Mouse (Mus musculus) liver, embryonic 14.5 days (tissue): Measurements from ENCODE around the gene Acss2. TPM values are rescaled to one million over a fixed set of nuclear protein-coding genes. Genes with fewer than 3 reads are reported as not detected.

ENCODE experiments used
- ATAC-seq: fragments of 200-750 bp; cut with Nextera tagmentation; 2 replicates; pipeline ENCODE4 v1.8.0; 2017; ENCODE audit warnings: moderate number of reproducible peaks, mild to moderate bottlenecking, moderate library complexity; ENCODE audit not compliant: insufficient read depth
- DNase-seq, 3 experiments: peaks; one replicate each; pipeline ENCODE4 v3.0.0-alpha.2; 2012 to 2013; ENCODE audit warnings: low read depth in 3 of 3, low spot score in 3 of 3
- H3K27ac ChIP-seq: fragments of 300-500 bp; sonication (generic); 2 replicates; pipeline ENCODE4 v1.5.1; 2014; ENCODE audit warnings: moderate library complexity, mild to moderate bottlenecking, control low read depth, inconsistent platforms
- H3K27me3 ChIP-seq: fragments of 300-500 bp; sonication (generic); 2 replicates; pipeline ENCODE4 v1.6.1; 2014; ENCODE audit warnings: mild to moderate bottlenecking, low read length, moderate library complexity; ENCODE audit not compliant: control insufficient read depth, insufficient read depth
- H3K36me3 ChIP-seq: fragments of 300-500 bp; sonication (generic); replicated peaks from 2 replicates; pipeline ENCODE4 v1.6.1; 2014; ENCODE audit warnings: low read depth; ENCODE audit not compliant: control insufficient read depth, insufficient read depth
- H3K4me1 ChIP-seq, 2 experiments: fragments of 200-500 bp in 1 of 2; fragments of 300-500 bp in 1 of 2; sonication (generic) in 1 of 2; replicated peaks; 2 replicates each; pipeline ENCODE4 v1.6.1; 2012 to 2014; ENCODE audit warnings: antibody characterized with exemption in 1 of 2, inconsistent platforms in 1 of 2, low read length in 1 of 2; ENCODE audit not compliant: control insufficient read depth in 2 of 2, insufficient read depth in 2 of 2
- H3K4me2 ChIP-seq: fragments of 300-500 bp; sonication (generic); 2 replicates; pipeline ENCODE4 v1.6.1; 2014; ENCODE audit warnings: low read depth, mild to moderate bottlenecking, control low read depth, moderate library complexity
- H3K4me3 ChIP-seq, 2 experiments: fragments of 200-500 bp in 1 of 2; fragments of 300-500 bp in 1 of 2; sonication (generic) in 1 of 2; 2 replicates each; pipeline ENCODE4 v1.5.1; 2012 to 2014; ENCODE audit warnings: low read depth in 2 of 2, low read length in 2 of 2, mild to moderate bottlenecking in 2 of 2, control low read depth in 1 of 2, inconsistent platforms in 1 of 2, moderate library complexity in 1 of 2; ENCODE audit not compliant: insufficient read depth in 1 of 2
- H3K9ac ChIP-seq: fragments of 300-500 bp; sonication (generic); replicated peaks from 2 replicates; pipeline ENCODE4 v1.6.1; 2014; ENCODE audit warnings: mild to moderate bottlenecking, control low read depth, moderate library complexity
- H3K9me3 ChIP-seq: fragments of 300-500 bp; sonication (generic); 2 replicates; pipeline ENCODE4 v1.6.1; 2016; ENCODE audit warnings: low read length, mixed read lengths; ENCODE audit not compliant: control insufficient read depth
- CTCF ChIP-seq: IDR thresholded peaks from 2 replicates; pipeline ENCODE4 v1.5.1; 2016; ENCODE audit warnings: antibody characterized with exemption, low read depth, control low read depth
- EP300 ChIP-seq: IDR thresholded peaks from 2 replicates; pipeline ENCODE4 v1.6.1; 2016; ENCODE audit warnings: antibody characterized with exemption, low read depth
- WGBS: fragments of 180-500 bp; shearing (Covaris S2); extraction: QIAGEN DNeasy Blood & Tissue Kit; methylation state at CpG from one replicate; pipeline ENCODE4 v1.1.7; 2014; ENCODE audit not compliant: insufficient replicate concordance; 5-methylcytosine and 5-hydroxymethylcytosine counted together
- polyA plus RNA-seq, 2 experiments: library from polyadenylated mRNA; depleted of rRNA in 1 of 2; stranded (reverse) in 1 of 2; unstranded in 1 of 2; fragments of >200 nt; fragmentation: Nextera tagmentation in 1 of 2; extraction: Ambion mirVana in 1 of 2; gene quantifications; 2 replicates each; pipeline versions ENCODE4 v1.2.1 to v1.2.3; 2012 to 2014

Gene Acss2
- polyA plus RNA-seq (2012; rRNA removed), result 13.8 and 14.3 TPM in 2 replicates
- polyA plus RNA-seq (2014; fragmentation: Nextera tagmentation; extraction: Ambion mirVana), result 18.3 and 21.4 TPM in 2 replicates

DNA sequence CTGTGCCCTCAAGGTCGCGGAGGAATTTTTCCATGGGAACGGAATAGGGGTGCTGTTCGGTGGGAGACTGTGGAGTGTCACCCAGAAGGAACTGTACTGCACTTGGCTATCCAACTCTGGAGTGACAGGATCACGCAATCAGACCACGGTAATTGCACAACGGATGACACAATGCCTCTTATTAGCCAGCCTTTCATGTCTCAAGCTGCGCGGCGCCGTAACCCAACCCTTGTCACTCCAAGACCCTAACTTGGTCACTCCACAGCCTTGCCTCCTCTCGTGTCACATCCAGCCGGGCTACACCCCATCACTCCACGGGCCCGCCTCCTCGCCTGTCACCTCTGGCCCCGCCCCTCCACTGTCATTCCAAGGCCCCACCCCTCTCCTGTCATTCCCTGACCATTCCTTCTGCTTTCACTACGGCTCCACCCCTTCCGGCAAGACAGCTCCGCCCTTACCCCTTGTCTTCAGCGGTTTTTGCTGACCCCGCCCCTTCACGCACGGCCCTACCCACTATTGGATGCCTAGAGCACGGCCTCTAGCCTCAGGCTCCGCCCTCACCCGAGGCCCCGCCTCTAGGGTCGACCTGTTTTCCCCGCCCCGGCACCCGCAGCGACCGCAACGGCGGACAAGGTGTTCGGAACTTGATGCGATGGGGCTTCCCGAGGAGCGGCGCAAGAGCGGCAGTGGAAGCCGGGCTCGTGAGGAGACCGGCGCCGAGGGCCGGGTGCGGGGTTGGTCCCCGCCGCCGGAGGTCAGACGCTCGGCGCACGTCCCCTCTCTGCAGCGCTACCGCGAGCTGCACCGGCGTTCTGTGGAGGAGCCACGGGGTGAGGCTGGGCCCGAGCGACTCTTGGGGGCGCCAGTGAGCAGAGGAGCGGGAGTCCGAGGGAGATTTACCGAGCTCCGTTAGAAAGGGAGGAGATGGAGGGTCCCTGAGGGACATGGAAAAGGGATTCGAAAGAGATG is at the start of gene Acss2, which contains the start of gene Ggt7:
TSS of gene Acss2 (plus strand) at position 494 of the 969 bp plus-strand sequence.
TSS of gene Ggt7 (minus strand) at position 783 of the 969 bp plus-strand sequence.
- peak within 1 kb of the TSS; percentile 92 for H3K4me2 ChIP-seq
- H3K36me3 ChIP-seq, result no peaks in the 10 kb centered on the region
- peaks cover 12% of the 10 kb centered on the region for H3K27me3 ChIP-seq
- peak; percentile 98 for DNase-seq
- 3% methylated on average over 70 of the region's 70 CpGs for WGBS
- peak; percentile 98 for ATAC-seq
- H3K9me3 ChIP-seq, result no peaks in the 10 kb centered on the region
- H3K4me3 ChIP-seq, result peak within 1 kb of the TSS; percentile 77 to 92
- H3K27ac ChIP-seq, result peak within 1 kb of the TSS; percentile 75
- H3K9ac ChIP-seq, result peak within 1 kb of the TSS; percentile 91
- TF ChIP-seq EP300 (no peak), CTCF (peak; percentile 92)
- peaks cover 12% of the 10 kb centered on the region in 2 experiments for H3K4me1 ChIP-seq

DNA sequence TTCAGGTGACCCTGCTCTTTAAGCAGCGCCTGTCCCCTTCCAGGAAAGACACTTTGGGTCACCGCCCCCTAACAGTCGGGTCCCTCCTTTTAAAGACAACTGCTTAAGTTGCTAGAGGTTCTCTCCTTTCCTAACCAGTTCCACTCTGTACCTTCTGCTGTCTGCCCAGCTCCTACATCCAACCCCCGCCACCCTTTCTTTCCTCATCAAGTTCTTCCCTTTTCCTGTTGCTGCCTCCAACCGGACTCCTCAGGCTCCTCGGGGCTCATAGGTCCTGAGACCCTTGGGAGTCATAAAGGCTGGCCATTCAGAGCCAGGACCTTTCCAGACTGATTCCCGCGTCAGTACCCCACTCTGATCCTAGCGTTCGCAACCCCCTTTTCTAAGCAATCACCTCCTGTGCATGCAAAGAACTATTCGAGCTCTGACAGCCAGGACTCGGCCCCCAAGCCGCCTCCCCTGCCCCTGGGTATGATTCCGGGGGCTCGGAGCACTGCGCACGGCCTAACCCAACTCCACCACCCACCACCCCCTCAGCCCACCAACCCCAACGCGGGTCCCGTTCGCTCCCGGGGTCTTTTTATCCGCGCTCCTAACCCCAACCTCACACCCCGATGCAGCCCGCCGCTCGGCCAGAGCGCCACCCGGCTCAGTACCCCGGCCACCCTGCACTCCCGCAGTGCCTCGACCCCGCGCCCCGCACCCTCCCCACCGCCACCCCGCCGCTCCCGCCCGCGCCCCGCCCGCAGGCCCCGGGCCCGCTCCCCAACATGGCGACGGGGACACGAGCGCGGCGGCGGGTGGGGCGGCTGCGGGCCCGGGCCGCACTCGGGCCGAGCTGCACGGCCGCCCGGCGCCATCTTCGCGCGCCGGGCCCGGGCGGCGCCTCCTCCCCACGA is 44.8 kb upstream of the Acss2 start:
- Histone ChIP-seq H3K9me3 (no peaks in the 10 kb centered on the region), H3K4me2 (peak overlapping the region; percentile 95), H3K36me3 (no peaks in the 10 kb centered on the region), H3K4me3 (peak overlapping the region; percentile 67 to 96), H3K4me1 (peaks cover 9 to 16% of the 10 kb centered on the region in 2 experiments), H3K27ac (peak overlapping the region; percentile 42), H3K9ac (peak overlapping the region; percentile 92), H3K27me3 (no peaks in the 10 kb centered on the region)
- 1% methylated on average over 68 of the region's 71 CpGs for WGBS
- DNase-seq (peak; percentile 7 to 38 (median 13)), ATAC-seq (peak; percentile 79)
- no peak for TF ChIP-seq EP300
- TF ChIP-seq CTCF, result no peak

DNA sequence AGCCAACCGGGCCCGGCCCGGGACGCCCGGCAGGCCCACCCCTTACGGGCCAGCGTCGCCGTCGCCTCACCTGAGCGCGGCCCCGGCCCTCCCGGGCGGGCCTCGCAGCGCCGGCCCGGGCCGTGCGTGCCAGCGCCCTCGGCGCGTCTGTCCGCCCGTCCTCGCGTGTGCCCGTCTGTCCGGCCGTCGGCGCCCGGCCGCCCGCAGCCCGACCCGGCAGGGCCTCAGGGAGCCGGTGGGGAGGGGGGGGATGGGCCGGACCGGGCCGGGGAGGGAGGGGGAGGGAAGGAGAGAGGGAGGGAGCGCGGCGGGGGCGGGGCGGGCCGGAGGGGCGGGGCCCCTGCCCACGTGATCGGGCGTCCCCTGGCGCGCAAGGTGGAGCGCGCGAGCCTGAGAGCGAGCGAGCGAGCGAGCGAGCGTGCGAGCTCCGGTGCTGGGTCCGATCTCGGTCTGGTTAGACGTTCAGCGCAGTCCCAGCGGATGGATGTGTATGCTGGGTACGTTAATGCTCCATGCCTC is 44.1 kb upstream of the Acss2 start, which contains the start of gene Ncoa6:
TSS of gene Ncoa6 (minus strand) at position 325 of the 519 bp plus-strand sequence.
- H3K9ac ChIP-seq, result peak within 1 kb of the TSS; percentile 92
- no peaks in the 10 kb centered on the region for H3K27me3 ChIP-seq
- H3K27ac ChIP-seq, result peak within 1 kb of the TSS; percentile 42
- peak within 1 kb of the TSS; percentile 95 for H3K4me2 ChIP-seq
- no peaks in the 10 kb centered on the region for H3K9me3 ChIP-seq
- ATAC-seq (peak; percentile 88), DNase-seq (peak; percentile 63 to 64 (median 64))
- TF ChIP-seq CTCF (no peak), EP300 (no peak)
- under 1% methylated on average over 60 of the region's 72 CpGs for WGBS
- no peaks in the 10 kb centered on the region for H3K36me3 ChIP-seq
- H3K4me1 ChIP-seq, result peaks cover 9 to 16% of the 10 kb centered on the region in 2 experiments
- peak within 1 kb of the TSS; percentile 85 to 96 for H3K4me3 ChIP-seq

DNA sequence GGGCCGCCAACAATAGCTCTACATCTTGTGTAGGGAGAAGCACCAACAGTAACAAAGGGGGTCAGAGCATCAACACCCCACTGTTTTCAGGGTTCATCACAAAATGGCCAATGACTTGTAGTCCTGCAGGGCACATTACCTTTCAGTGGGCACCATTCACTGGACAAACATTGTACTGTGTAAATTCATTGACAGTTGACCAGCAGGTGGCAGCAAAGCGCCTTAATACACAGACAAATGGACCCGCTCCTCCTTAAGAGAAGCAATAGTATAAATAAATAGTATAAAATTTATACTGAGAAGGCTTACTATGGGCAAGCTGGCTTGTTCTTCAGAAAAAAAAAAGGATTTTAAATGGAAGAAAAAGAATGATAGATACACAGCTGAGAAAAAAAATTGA is 35.7 kb upstream of the Acss2 start:
- H3K4me3 ChIP-seq, result no peak overlapping the region
- no peak for TF ChIP-seq EP300
- peak; percentile 79 for TF ChIP-seq CTCF
- H3K36me3 ChIP-seq, result no peaks in the 10 kb centered on the region
- H3K9me3 ChIP-seq, result no peaks in the 10 kb centered on the region
- H3K27me3 ChIP-seq, result no peaks in the 10 kb centered on the region
- 39% methylated on average over 3 of the region's 3 CpGs for WGBS
- DNase-seq, result peak; percentile 49 to 56 (median 53)
- H3K4me1 ChIP-seq, result no peaks in the 10 kb centered on the region
- H3K4me2 ChIP-seq, result no peak overlapping the region
- H3K9ac ChIP-seq, result no peak overlapping the region
- no peak for ATAC-seq
- H3K27ac ChIP-seq, result no peak overlapping the region
